Mouse (Mus musculus): ENCODE measurements around the gene Ccdc116.

- peak; percentile 28 for TF ChIP-seq POLR2A (IDR thresholded peaks at IDR 0.05; ENCODE audit: low read depth, low read length)
- no peak; the same call in 1 of the 2 replicates for TF ChIP-seq CTCF (conservative IDR thresholded peaks at IDR 0.05; ENCODE audit: insufficient read depth, insufficient read length, low read depth, low read length)
Observed at GRCm38 (mm10) chr16:17132089-17132905, 14.7 kb downstream of the Ccdc116 start, which contains the start of gene Sdf2l1.

All from kidney, adult 2 months (tissue).